Mouse (Mus musculus) CH12.LX (cell line): ENCODE results near the gene Sirt5.

Source experiments
- MXI1 ChIP-seq: IDR thresholded peaks from 2 replicates; pipeline ENCODE4 v1.6.1; 2011; ENCODE audit warnings: mild to moderate bottlenecking, low read depth, low read length, improper control_type of control experiment
- POLR2A ChIP-seq: IDR thresholded peaks from 2 replicates; pipeline ENCODE4 v1.6.1; 2011; ENCODE audit warnings: low read depth, mild to moderate bottlenecking, improper control_type of control experiment, low read length
- ZC3H11A ChIP-seq: IDR thresholded peaks from 2 replicates; pipeline ENCODE4 v1.6.1; 2012; ENCODE audit warnings: low read depth, mild to moderate bottlenecking, inconsistent platforms, low read length, improper control_type of control experiment

DNA sequence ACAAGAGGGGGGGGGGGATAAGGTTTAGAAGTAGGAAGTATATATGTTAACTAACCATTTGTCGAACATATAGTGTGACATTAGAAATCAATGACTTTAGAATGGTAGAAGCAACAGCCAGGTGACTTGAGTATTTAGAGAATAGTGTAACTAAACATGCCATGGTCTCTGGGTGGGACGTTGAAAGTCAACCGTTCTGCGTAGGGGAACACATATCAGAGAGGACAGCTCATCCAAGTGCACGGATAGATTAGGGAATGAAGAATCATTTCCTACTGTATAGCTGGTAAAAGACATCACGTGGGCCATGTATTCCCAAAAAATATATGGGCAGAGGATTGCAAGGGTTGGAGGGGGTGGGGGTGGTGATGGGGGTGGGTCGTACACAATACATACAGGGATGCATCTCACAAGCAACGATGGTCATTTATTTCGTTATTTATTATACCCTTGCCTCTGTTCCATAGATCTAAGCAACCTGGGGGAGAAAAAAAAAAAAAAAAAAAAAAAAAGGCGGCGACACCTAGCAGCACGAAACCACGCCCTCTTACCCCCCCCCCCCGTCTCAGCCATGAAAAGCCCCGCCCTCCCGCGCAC lies 32.5 kb downstream of the Sirt5 start:
- no peak for TF ChIP-seq MXI1
- no peak for TF ChIP-seq ZC3H11A
- TF ChIP-seq POLR2A = no peak
